Mouse (Mus musculus): ENCODE data around the gene Lim2. TPM values are rescaled to one million over a fixed set of nuclear protein-coding genes. Genes with fewer than 3 reads are reported as not detected.

Lim2 gene
- polyA plus RNA-seq (2017; shearing (Covaris generic)), result not detected

DNA sequence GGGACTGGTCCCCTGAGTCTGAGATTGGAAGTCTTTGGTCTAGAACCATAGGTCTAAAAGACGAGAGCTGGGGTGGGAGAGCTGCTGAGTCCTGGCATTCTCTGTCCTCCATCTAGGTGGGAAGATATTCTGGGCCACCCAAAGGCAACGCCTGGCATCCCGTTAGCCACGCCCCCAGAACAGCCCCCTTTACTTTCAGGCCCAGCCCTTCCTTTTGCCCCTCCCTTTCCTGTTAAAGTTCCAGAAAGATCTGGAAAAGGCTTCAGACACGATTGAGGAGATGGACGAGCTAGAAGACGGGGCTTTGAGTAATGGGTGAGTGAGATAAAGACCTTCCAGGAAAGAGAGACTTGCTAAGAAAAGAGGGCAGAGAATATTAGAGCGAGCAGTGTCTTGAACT lies at the start of gene Lim2:
TSS of gene Lim2 (plus strand) at position 265 of the 400 bp plus-strand sequence.

GRCm38 (mm10) chr7:43408131-43408553 lies 19.3 kb upstream of the Lim2 start, which contains the start of gene Siglecg:
TSS of gene Siglecg (plus strand) at chr7:43408204.

DNA sequence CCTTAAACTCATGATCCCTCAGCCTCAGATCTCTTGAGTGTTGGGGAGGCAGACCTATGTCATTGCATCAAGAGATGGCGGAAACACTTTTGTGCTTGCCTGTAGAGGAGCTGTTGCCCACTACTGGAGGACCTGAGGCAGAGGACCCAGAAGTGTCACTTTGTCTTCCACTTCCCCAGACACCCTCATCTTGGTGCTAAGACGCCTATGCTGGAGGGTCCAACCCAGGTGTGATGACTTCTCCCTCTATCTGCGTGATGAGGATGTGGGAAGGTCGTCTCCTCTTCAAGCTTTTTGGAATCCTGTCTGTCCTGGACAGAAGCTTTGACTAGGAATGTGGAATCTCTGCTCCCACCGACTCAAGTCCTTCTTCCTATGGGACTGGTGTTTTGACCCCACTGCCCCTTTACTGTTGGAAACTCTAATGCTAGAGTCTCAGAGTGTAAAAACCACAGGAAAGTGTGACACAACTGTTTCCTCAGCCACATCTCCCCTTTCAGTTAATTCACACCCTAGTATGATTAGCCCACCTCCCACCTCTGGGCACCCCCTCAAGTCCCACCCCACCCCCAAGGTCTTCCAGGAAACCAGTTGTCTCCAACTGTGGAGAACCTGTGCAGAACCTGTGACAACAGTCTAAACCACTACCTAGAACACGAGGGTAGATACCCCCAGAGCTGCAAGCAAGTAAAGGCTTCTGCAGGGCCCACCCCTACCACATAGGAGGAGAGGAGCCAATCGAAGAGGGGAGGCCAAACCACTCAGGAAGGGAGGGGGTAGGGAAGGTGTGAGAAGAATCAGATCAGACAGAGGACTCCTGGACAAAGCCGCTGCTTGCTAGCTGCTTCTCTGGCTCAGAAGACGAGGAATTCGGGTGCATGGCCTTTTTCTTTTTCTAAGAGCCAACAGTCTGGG lies 9.1 kb downstream of the Lim2 start, which contains the start of gene Nkg7:
TSS of gene Nkg7 (plus strand) at position 733 of the 915 bp plus-strand sequence.

DNA sequence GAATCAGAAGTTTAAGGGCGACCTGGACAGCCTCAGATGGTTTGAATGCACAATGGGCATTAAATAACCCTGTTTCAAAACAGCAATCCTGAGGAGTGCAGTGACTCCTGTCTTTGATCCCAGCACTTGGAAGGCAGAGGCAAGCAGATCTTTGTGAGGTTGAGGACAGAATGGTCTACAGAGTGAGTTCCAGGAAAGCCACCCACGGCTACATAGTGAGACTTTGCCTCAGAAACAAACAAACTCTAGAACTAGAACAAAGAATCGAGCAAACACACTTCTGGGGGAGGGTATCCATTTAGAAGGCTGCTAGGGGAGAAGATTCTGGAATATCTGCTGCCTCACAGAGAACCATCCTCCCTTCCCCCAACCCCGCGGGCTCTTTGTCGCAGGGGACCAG lies 13.0 kb downstream of the Lim2 start, which contains the start of gene Cldnd2:
TSS of gene Cldnd2 (plus strand) at position 301 of the 400 bp plus-strand sequence.

GRCm38 (mm10) chr7:43443917-43444293 lies 16.4 kb downstream of the Lim2 start, which contains the start of the genes Etfb and Gm45233:
TSS of gene Etfb (plus strand) at chr7:43444083.
TSS of gene Gm45233 (plus strand) at chr7:43444128.

GRCm38 (mm10) chr7:43462851-43463250 lies 35.4 kb downstream of the Lim2 start, which contains the start of gene Vsig10l:
TSS of gene Vsig10l (plus strand) at chr7:43463151.

Other genes with a start within 250 kb of the Lim2 start
- gene Zfp715, start 114.4 kb upstream of the Lim2 start, polyA plus RNA-seq (2017; shearing (Covaris generic)), result 19.0 TPM
- not detected for gene Siglecf, start 76.3 kb upstream of the Lim2 start, polyA plus RNA-seq (2017; shearing (Covaris generic))
- not detected for gene Siglecg, start 19.5 kb upstream of the Lim2 start, polyA plus RNA-seq (2017; shearing (Covaris generic))
- 634 TPM for gene Nkg7, start 9.4 kb downstream of the Lim2 start, polyA plus RNA-seq (2017; shearing (Covaris generic))
- not detected for gene Cldnd2, start 13.1 kb downstream of the Lim2 start, polyA plus RNA-seq (2017; shearing (Covaris generic))
- gene Etfb, start 16.4 kb downstream of the Lim2 start, polyA plus RNA-seq (2017; shearing (Covaris generic)), result 73.5 TPM
- gene Gm45233, start 16.5 kb downstream of the Lim2 start, polyA plus RNA-seq (2017; shearing (Covaris generic)), result 0.50 TPM
- gene Vsig10l, start 35.5 kb downstream of the Lim2 start, polyA plus RNA-seq (2017; shearing (Covaris generic)), result 3.8 TPM
- not detected for gene Iglon5, start 62.4 kb downstream of the Lim2 start, polyA plus RNA-seq (2017; shearing (Covaris generic))
- gene 4931406B18Rik, start 78.3 kb downstream of the Lim2 start, polyA plus RNA-seq (2017; shearing (Covaris generic)), result not detected
- gene Cd33, start 116.8 kb downstream of the Lim2 start, polyA plus RNA-seq (2017; shearing (Covaris generic)), result not detected
- gene Zfp658, start 134.6 kb downstream of the Lim2 start, polyA plus RNA-seq (2017; shearing (Covaris generic)), result 2.3 TPM
- 4.0 TPM for gene Zfp719, start 151.9 kb downstream of the Lim2 start, polyA plus RNA-seq (2017; shearing (Covaris generic))
- gene Zfp819, start 179.5 kb downstream of the Lim2 start, polyA plus RNA-seq (2017; shearing (Covaris generic)), result not detected
- not detected for gene Ceacam18, start 207.0 kb downstream of the Lim2 start, polyA plus RNA-seq (2017; shearing (Covaris generic))
- gene Siglece, start 232.5 kb downstream of the Lim2 start, polyA plus RNA-seq (2017; shearing (Covaris generic)), result 0.34 TPM
- 4.2 TPM for gene Ctu1, start 244.3 kb downstream of the Lim2 start, polyA plus RNA-seq (2017; shearing (Covaris generic))